Mouse (Mus musculus): ENCODE measurements around the gene Tapt1. TPM values are rescaled to one million over a fixed set of nuclear protein-coding genes. Genes with fewer than 3 reads are reported as not detected.
A peak's percentile ranks its signal among the peaks of the same experiment; 100 is the strongest.
"Not testable (repeated sequence)": the region's sequence is repeated elsewhere in the genome, so short reads cannot be mapped to it uniquely, and the experiment has no call there.

Tapt1 gene
- total RNA-seq (2021), result 10 to 100 TPM; 44.8 to 53.0 TPM

DNA sequence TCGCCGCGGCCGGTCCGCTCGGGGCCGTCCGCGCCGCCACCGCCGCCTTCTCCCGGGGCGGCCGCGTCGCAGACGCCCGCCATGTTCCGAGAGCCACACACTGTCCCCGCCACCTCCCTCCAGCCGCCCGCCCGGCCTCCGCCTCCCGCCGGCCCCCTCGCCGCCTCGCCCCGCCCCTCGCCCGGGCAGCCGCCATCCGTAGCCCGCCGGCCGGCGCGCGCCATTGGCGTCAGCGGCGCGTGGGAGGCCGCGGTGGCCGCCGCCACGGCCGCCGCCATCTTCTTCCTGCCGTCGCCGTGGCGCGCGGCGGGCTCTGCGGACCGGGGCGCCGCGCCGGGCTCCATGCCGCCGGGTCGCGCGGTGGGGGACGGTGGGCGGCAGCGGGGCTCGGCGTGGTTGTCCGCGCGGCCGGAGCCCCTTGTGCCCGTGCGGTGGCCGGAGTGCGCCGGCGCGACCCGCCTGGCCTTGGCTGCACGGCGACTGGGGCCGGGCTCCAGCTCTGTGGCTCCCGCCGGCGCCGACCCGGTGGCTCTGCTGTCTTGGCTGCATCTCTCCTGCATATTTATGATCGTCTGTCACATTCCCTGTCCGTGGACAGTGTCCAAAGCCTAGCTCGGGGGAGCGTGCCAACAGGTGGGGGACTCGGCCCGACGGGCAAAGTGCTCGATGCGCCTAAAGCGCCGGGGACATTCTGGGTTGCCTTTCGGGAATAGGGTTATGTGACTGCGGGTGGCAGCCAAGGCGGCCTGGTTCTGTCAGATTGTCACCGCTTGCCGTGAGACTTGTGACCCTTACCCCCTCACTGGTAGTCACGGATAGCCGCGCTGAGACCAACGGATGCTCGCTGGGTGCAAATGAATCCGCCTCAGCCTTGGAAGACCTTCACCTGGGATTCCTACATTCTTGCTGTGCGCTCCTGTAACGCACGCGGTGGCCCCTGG is at the start of gene Tapt1:
Tapt1 (minus strand) TSS at position 106 of the 941 bp plus-strand sequence.
- intact Hi-C loops (cut with DNase I), result loop anchor here (5.0 to 10.0 kb wide), 2 partner anchors 36 to 442 kb away; no protein-coding TSS in a partner anchor
- peak; percentile 84 to 90 for DNase-seq (ENCODE audit: low spot score in 2 of 2)

DNA sequence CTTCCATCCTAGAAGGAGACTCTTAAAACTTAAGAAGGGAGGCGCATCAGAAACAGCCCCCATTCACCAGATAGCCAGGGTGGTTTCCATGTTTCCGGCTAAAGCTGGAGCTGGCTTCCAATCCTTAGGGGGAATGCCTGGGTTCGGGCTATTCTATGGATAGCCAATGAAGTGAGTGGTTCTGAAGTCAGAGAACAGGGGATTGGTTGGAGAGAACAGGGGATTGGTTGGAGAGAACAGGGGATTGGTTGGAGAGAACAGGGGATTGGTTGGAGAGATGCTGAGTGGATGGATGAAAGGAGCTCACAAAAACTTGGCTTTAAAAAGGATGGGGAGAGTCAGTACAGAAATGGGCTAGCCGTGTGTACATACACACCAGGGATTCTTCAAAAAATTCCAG is 45.1 kb upstream of the Tapt1 start:
- no peak for DNase-seq (ENCODE audit: low spot score in 2 of 2)
- intact Hi-C loops (cut with DNase I), result loop anchor here (5.0 kb wide), 3 partner anchors 104 to 379 kb away; no protein-coding TSS in a partner anchor

DNA sequence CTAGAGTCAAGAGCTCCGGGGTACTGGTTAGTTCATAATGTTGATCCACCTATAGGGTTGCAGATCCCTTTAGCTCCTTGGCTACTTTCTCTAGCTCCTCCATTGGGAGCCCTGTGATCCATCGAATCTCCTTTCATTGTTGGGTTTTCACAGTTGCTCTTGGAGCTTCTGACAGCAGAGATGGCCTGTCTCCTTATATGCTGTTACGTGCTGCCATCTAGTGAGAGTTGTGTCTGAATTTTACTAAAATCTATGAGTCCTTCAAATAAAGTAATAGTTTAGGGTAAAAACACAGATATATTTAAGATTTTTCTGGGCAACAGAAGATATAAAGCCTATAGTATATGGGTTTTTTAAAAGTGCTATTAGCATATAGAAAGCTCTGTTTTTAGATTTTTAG is 42.1 kb upstream of the Tapt1 start:
- intact Hi-C loops (cut with DNase I), result loop anchor here (10.0 kb wide), 1 partner anchor 604 kb away; the partner anchor contains the start of gene Cc2d2a
- not testable (repeated sequence) for DNase-seq (ENCODE audit: low spot score in 2 of 2)

DNA sequence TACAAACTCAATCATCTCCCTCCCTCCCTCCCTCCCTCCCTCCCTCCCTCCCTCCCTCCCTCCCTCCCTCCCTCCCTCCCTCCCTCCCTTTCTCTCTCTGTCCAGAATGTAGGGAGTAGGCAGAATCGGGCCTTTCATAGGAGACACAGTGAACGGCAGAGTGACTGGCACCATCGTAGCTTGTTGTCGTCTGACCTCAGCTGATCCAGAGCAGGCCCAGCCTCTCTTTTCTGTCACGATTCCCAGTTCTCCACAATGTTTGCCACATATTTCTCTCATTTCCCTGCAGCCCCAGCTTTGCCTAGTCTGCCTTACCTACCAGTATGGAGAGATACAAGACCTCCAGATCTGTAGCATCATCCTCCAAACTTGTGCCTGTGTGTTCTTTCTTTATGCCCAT is 35.3 kb upstream of the Tapt1 start:
- intact Hi-C loops (cut with DNase I), result loop anchor here (5.0 to 10.0 kb wide), 2 partner anchors 34 to 597 kb away; partner anchors contain the start of genes Cc2d2a and Tapt1
- DNase-seq (ENCODE audit: low spot score in 2 of 2), result no peak

DNA sequence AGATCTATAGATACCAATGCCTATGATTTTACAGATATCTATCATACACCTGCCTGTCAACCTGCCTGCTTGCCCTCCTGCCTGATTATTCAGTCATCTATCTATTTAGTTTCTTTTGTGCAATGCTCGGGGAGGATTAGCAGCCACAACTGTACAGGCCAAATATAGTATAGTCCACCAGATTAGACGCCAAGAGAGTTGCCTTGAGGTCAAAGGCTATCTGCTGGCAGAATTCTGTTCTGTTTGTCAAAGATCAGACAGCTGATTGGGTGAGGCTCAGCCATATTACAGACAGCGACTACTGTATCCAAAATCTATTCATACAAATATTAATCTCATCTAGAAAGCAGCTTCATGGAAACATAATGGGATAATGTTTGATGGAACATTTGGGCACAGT is 34.7 kb upstream of the Tapt1 start:
- no peak for DNase-seq (ENCODE audit: low spot score in 2 of 2)
- intact Hi-C loops (cut with DNase I), result loop anchor here (5.0 to 10.0 kb wide), 2 partner anchors 34 to 596 kb away; partner anchors contain the start of genes Cc2d2a and Tapt1

DNA sequence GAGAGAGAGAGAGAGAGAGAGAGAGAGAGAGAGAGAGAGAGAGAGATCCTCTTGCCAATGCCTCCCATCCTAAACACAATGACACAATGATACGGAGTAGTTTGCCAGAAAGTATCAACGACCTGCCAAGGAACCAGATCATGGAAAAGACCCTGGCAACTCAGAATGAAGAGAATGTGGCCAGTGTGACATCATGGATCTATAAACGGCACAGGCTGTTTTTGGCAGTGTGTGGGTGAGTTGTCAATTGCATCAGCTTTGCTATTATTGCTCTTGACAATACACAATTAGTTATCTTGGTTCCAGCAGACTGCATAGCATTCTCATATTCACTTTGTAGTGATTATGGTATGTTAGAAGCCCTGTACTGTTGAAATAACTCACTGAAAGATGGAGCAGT is 33.3 kb upstream of the Tapt1 start:
- DNase-seq (ENCODE audit: low spot score in 2 of 2), result no peak
- intact Hi-C loops (cut with DNase I), result loop anchor here (5.0 to 10.0 kb wide), 2 partner anchors 32 to 595 kb away; partner anchors contain the start of genes Cc2d2a and Tapt1

DNA sequence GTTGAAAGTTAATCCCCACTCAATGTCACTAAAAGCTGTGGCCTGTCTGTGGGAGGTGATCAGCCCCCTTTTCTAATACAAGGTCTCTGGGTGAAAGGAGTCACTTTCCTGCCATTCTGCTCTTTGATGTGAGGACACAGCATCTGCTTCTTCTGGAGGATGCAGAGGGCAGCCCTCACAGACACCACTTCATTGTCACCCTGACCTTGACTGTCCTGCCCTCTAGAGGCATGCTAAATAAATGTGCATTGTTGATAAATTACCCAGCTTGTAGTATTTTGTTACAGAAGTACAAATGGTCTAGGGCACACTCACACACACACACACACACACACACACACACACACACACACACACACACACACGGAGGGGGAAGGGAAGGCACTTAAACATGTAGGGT is 31.7 kb upstream of the Tapt1 start:
- DNase-seq (ENCODE audit: low spot score in 2 of 2), result no peak
- intact Hi-C loops (cut with DNase I), result no loop called here

DNA sequence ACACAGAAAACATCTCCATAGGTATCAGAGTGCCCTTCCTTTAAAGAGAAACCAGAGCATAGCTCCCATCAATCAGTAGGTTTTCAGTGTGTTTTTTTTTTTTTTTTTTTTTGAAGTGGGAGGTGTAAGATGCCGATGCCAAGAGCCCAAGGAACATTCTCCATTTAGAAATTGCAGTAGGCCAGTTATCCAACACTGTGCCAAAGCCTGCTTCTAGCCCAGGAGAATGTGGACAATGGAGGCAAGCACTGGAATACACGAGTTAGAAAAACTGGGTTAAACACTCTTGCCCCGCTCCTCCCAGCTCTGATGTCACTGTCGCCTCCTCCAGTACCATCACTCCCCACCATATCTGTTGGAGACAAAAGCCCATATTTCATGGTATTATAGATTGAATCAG is 31.0 kb upstream of the Tapt1 start:
- intact Hi-C loops (cut with DNase I), result no loop called here
- peak in 1 of 2 experiments; percentile 31 for DNase-seq (ENCODE audit: low spot score in 2 of 2)

DNA sequence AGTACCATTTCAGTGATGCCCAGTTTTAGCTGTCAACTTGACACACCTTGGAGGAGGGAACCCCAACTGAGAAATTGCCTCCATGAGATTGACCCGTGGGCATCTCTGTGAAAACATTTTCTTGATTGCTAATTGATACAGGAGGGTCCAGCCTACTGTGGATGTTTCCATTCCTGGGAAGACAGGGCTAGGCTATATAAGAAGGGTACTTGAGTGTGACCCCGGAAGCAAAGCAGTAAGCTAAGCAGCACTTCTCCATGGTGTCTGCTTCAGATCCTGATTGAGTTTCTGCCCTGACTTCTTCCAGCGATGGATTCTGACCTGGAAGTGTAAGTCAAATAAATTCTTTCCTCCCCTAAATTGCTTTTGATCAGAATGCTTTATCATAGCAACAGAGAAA is 30.1 kb upstream of the Tapt1 start:
- no peak for DNase-seq (ENCODE audit: low spot score in 2 of 2)
- intact Hi-C loops (cut with DNase I), result no loop called here

DNA sequence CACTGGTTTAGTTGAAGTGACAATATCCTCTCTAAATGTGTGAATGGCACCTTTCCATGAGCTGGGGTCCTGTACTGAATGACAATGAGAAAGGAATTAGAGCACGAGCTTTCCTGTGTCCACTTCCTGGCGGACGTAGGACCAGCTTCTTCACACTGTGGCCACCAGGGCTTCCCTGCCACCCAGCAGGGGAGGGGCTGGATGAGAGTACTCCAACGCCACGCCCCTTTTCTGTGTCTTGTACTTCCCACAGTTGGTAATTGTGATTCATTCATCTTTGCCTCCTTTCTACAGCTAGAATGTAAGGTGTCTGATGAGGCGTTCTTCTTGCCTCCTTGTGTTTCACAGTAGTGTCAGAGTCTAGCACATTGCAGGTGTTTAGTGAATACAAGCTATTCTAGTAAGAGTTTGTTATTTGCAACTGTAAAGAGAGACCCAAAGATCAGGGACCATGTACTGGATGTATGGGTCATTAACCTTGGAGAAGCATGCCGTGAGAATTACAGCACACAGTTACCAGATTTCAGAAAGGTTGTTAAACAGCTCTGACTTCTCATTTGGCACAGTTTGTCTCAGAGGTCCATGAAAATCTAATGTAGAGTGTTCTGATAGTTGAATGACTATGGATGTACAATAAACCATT is 29.5 kb upstream of the Tapt1 start:
- intact Hi-C loops (cut with DNase I), result no loop called here
- no peak for DNase-seq (ENCODE audit: low spot score in 2 of 2)

DNA sequence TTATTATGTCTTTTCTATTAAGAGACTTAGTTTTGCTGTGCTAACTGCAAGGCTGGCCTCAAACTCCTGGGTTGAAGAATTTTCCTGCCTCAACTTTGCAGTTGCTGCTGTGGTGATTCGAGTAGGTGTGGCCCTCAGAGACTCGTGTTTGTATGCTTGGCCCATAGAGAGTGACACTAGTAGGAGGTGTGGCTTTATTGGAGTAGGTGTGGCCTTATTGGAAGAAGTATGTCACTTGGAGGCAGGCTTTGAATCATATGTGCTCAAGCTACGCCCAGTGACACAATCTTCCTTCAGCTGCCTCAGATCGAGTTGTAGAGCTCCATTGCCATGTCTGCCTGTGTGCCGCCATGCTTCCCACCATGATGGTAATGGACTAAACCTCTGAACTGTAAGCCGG is 27.0 kb upstream of the Tapt1 start:
- intact Hi-C loops (cut with DNase I), result no loop called here
- no peak for DNase-seq (ENCODE audit: low spot score in 2 of 2)

DNA sequence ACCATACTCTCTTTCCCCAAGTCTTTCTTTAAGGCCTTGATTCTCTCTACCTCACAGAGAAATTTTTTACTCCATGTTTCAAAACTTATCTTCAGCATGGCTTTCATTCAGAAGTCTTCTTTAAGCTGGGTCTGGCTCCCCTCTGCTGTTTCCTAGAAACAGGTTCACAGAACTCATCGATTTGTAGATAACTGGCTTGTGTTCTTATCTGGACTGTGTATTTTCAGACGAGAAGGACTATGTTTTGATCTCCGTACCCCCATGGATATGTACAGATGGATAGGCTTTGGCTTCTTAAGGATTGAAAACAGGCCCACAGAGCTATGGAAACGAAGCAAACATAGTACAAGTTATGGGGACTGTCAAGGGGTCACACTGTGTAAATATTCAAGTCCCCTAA is 26.0 kb upstream of the Tapt1 start:
- intact Hi-C loops (cut with DNase I), result no loop called here
- no peak for DNase-seq (ENCODE audit: low spot score in 2 of 2)

DNA sequence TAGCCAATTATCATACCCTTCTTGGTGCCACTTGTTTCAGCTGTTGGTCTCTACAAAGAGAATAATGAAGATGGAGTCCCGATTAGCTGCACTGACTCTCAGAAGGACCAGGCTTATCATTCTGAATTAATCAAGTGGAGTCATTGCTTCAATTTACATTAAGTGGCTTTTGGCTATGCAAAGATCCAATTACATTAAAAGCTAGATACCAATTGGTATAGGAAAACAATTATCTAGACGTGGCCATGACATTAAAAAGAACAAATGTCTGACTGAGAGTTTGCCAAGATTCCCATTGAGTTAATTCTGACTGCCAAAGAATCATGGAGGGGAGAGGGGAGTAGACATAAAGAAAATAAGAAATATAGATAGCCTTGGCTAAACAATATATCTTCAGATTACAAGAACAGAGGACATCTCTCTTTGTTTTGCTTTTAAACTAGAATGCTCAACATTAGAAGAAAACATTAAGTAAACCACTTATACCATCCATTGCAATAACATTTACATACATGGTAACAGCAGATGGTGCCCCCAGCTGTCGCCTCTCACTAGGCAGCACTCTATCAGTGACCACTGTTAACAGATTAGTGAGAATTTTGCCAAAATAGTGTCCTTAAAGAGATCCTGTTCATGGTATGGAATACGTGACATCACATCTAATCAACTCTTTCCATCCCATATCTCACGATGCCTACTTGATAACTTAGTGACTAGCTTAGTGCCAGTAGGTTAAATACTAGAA is 24.0 kb upstream of the Tapt1 start:
- DNase-seq (ENCODE audit: low spot score in 2 of 2), result no peak
- intact Hi-C loops (cut with DNase I), result no loop called here

DNA sequence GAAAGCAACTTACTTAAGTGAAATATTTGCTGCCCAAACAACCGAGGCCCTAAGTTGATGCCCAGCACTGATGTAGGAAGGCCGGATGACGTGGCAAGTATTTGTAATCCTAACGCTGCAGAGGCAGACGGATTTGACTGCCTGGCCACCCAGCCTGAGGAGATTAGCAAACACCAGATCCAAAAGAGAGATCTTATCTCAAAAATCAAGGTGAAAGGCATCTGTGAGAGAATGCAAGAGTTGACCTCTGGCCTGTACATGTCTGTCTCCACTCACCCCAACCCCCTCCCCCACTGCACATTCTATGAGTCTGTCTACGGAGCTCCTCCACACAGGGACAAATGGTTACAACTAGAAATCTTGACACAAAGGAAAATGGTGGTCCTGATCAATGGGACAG is 22.9 kb upstream of the Tapt1 start:
- intact Hi-C loops (cut with DNase I), result no loop called here
- no peak for DNase-seq (ENCODE audit: low spot score in 2 of 2)

DNA sequence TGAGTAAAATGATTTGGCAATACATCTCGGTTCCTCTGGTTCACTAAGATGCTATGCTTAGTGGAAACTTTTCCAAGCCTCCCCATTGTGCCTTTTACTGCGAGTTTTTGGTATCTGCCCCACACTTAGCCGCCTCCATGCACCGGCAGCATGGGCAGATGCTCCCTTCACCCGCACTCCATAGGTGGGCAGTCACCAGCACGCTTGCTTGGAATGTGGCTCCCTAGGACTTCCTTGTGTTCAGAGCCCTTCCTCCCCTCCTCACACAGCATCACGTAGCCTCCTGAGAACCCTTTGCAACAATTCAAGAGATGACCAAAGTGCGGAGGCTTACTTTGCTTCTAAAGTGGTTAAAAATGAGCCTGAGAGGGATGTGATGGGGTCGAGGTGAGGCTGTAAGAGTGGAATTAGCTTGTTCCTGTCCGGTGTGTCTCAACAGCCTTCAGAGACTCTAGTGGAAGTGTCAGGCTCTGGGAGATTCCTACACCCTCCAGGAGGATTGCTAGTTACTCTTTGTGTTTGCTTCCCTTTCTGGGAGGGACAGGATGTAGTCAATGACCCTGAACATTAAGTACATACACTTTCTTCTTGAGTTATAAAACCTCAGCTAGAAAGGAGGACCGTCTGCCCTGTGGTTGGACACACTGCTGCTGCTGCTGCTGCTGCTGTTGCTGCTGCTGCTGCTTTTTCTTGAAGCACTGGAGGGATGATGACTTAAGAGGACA is 20.2 kb upstream of the Tapt1 start:
- intact Hi-C loops (cut with DNase I), result no loop called here
- no peak for DNase-seq (ENCODE audit: low spot score in 2 of 2)

DNA sequence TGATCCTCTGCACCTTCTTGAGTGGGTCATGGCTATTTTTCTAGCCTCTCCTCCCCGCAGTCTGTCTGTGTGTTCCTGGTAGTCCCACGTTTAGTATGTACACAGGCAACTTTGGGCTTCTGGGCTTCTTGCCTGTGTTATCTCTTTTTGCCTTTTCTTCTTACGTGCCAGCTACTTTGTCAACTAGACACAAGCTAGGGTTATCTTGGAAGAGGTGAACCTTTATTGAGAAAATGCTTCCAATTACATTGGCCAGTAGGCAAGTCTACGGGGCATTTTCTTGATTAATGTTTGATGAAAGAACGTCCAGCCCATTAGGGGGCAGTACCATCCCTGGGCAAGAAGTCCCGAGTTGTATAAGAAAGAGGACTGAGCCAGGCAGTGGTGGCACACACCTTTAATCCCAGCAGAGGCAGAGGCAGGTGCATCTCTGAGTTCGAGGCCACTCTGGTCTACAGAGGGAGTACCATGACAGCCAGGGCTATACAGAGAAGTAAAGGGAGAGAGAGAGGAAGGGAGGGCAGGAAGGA is 18.5 kb upstream of the Tapt1 start:
- intact Hi-C loops (cut with DNase I), result no loop called here
- DNase-seq (ENCODE audit: low spot score in 2 of 2), result no peak

DNA sequence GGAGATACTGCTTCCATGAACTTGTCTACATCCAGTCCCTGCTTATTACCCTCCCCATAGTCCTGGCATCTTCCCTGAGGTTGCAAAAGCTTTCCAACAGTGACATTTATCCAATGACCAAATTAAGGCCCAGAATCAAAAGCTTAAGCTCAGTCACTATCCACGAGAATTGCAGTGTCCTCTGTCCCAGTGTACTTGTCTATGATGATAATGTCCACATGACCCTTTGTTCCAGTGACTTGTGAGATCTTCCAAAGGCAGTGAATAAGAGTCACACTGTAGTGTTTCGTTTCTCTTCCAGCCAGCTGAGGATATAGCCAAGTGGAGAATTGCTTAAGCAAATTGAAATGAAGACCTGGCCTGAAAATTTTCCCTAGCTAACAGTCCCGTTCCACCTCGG is 16.4 kb upstream of the Tapt1 start:
- no peak for DNase-seq (ENCODE audit: low spot score in 2 of 2)
- intact Hi-C loops (cut with DNase I), result no loop called here

DNA sequence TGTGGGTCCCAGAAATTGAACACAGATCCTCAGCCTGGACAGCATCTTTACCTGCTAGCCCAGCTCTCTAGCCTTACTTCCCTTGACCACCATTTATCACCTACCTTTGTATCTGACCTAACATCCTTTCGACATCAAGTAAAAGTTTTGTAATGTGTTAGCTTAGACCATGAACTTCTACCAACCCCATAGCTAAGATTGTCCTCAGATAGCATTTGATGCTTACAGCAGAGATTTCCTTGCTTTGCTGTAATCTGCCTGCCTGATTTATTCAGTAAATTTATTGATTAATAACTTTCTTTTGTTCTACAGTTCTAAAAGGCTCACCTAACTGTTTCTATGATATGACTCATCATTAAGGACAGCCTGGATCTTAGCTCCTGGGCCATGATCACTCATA is 15.3 kb upstream of the Tapt1 start:
- intact Hi-C loops (cut with DNase I), result no loop called here
- DNase-seq (ENCODE audit: low spot score in 2 of 2), result no peak

Data from left cerebral cortex, postnatal 36 days (tissue).